23 mouse cellular contexts compared by ENCODE assay signal in genomic region chr7:134162886-134163285, GRCm38 (mm10).
DNase-seq lines count a peak whose midpoint lies in the region; ATAC-seq and TF ChIP-seq lines count a peak whose summit lies in the region.
"Had no signal": no experiment of that assay in that cellular context is flagged by ENCODE, and none has a peak within 500 bp of the region (broad histone marks: within the 10 kb centered on the region; RNA-seq: fewer than 3 reads in every experiment).

No protein-coding gene starts in this region.

- no peak for ATAC-seq in kidney, embryonic 14.5 days (ENCODE audit: low FRiP score, low TSS enrichment)
- ATAC-seq in liver, postnatal 0 days, result no peak
- no peak for ATAC-seq in liver, embryonic 11.5 days (replicated peaks; ENCODE audit: low FRiP score)
- no peak for ATAC-seq in midbrain, embryonic 14.5 days (ENCODE audit: low FRiP score, low TSS enrichment)
- ATAC-seq: activated CD4-positive, CD25-positive, alpha-beta regulatory T cell, adult 4 months; inflammation-experienced regulatory T-cells, adult 6 months had no signal

- no peaks in the 10 kb centered on the region for H3K9me3 ChIP-seq in kidney, embryonic 14.5 days (ENCODE audit: control insufficient read depth, low read length)
- no peaks in the 10 kb centered on the region for H3K9me3 ChIP-seq in liver, postnatal 0 days (ENCODE audit: low read length)
- H3K9me3 ChIP-seq in liver, embryonic 11.5 days (ENCODE audit: control insufficient read depth, low read length), result no peaks in the 10 kb centered on the region
- H3K9me3 ChIP-seq in midbrain, embryonic 14.5 days (ENCODE audit: control insufficient read depth, low read length), result no peaks in the 10 kb centered on the region
- H3K9me3 ChIP-seq: embryonic facial prominence, embryonic 12.5 days; forebrain, embryonic 12.5 days; limb, embryonic 10.5 days; midbrain, embryonic 12.5 days had no signal

- no peak for TF ChIP-seq CTCF in liver, postnatal 0 days (IDR thresholded peaks at IDR 0.05; ENCODE audit: low read depth)

- peak; percentile 13 for DNase-seq in adrenal gland, postnatal 14 days
- DNase-seq in adrenal gland, adult (ENCODE audit: inconsistent age in 2 of 2, low spot score in 1 of 2), result no peak
- peak; percentile 6 for DNase-seq in kidney, adult 9 months
- DNase-seq in liver, postnatal 0 days, result peak; percentile 15
- no peak for DNase-seq in liver, embryonic 11.5 days (ENCODE audit: low spot score)
- DNase-seq in fibroblast of lung, adult 2 months (ENCODE audit: low read depth), result peak; percentile 24
- DNase-seq in midbrain, embryonic 14.5 days, result no peak
- DNase-seq: adrenal gland, postnatal 10 days; cerebellum, adult 2 months; cerebellum, postnatal 25 days; gastrocnemius, adult 2 months; heart, postnatal 4 days had no signal

- no peak for TF ChIP-seq EP300 in liver, postnatal 0 days (IDR thresholded peaks at IDR 0.05; ENCODE audit: low read depth)

- H3K4me1 ChIP-seq in kidney, embryonic 14.5 days (ENCODE audit: control insufficient read depth, insufficient read depth, low read length), result peaks cover 6% of the 10 kb centered on the region
- no peaks in the 10 kb centered on the region for H3K4me1 ChIP-seq in liver, postnatal 0 days (ENCODE audit: insufficient read depth)
- H3K4me1 ChIP-seq in liver, embryonic 11.5 days (replicated peaks; ENCODE audit: control insufficient read depth, insufficient read depth, low read length), result no peaks in the 10 kb centered on the region
- no peaks in the 10 kb centered on the region for H3K4me1 ChIP-seq in midbrain, embryonic 14.5 days (ENCODE audit: control insufficient read depth, insufficient read depth, low read length)
- H3K4me1 ChIP-seq: forebrain, embryonic 12.5 days; midbrain, embryonic 12.5 days had no signal

- 63% methylated on average over 6 of the region's 6 CpGs for WGBS in kidney, embryonic 14.5 days
- 42% methylated on average over 6 of the region's 6 CpGs for WGBS in liver, postnatal 0 days (ENCODE audit: insufficient replicate concordance)
- 54% methylated on average over 6 of the region's 6 CpGs for WGBS in liver, embryonic 11.5 days
- 58% methylated on average over 6 of the region's 6 CpGs for WGBS in midbrain, embryonic 14.5 days

- no peak overlapping the region for H3K27ac ChIP-seq in kidney, embryonic 14.5 days (ENCODE audit: low read depth, low read length)
- no peak overlapping the region for H3K27ac ChIP-seq in liver, postnatal 0 days (ENCODE audit: low read depth)
- no peak overlapping the region for H3K27ac ChIP-seq in liver, embryonic 11.5 days (ENCODE audit: low read depth, low read length)
- no peak overlapping the region for H3K27ac ChIP-seq in midbrain, embryonic 14.5 days (replicated peaks; ENCODE audit: low read depth, low read length)
- H3K27ac ChIP-seq: embryonic facial prominence, embryonic 12.5 days; forebrain, embryonic 12.5 days; gastrocnemius, adult 2 months; hindbrain, embryonic 14.5 days; kidney, postnatal 0 days; layer of hippocampus, adult 2 months; limb, embryonic 10.5 days; midbrain, embryonic 12.5 days had no signal

- no peaks in the 10 kb centered on the region for H3K27me3 ChIP-seq in kidney, embryonic 14.5 days (ENCODE audit: control insufficient read depth, insufficient read depth, low read length)
- no peaks in the 10 kb centered on the region for H3K27me3 ChIP-seq in liver, postnatal 0 days (ENCODE audit: insufficient read depth, low read length)
- H3K27me3 ChIP-seq in liver, embryonic 11.5 days (replicated peaks; ENCODE audit: control insufficient read depth, insufficient read depth, low read length), result no peaks in the 10 kb centered on the region
- no peaks in the 10 kb centered on the region for H3K27me3 ChIP-seq in midbrain, embryonic 14.5 days (ENCODE audit: control insufficient read depth, insufficient read depth, low read length)
- H3K27me3 ChIP-seq: embryonic facial prominence, embryonic 12.5 days; forebrain, embryonic 12.5 days; midbrain, embryonic 12.5 days had no signal

- no peak overlapping the region for H3K9ac ChIP-seq in kidney, embryonic 14.5 days (ENCODE audit: low read depth, low read length)
- H3K9ac ChIP-seq in liver, postnatal 0 days (replicated peaks), result no peak overlapping the region
- H3K9ac ChIP-seq in liver, embryonic 11.5 days (ENCODE audit: low read depth, low read length), result no peak overlapping the region
- H3K9ac ChIP-seq in midbrain, embryonic 14.5 days (replicated peaks; ENCODE audit: low read length), result no peak overlapping the region
- H3K9ac ChIP-seq: embryonic facial prominence, embryonic 12.5 days; forebrain, embryonic 12.5 days; hindbrain, embryonic 14.5 days; midbrain, embryonic 12.5 days had no signal

- H3K4me3 ChIP-seq in kidney, embryonic 14.5 days (ENCODE audit: low read length), result no peak overlapping the region
- no peak overlapping the region for H3K4me3 ChIP-seq in liver, postnatal 0 days (ENCODE audit: low read depth, low read length)
- no peak overlapping the region for H3K4me3 ChIP-seq in liver, embryonic 11.5 days (ENCODE audit: low read depth, low read length)
- no peak overlapping the region for H3K4me3 ChIP-seq in midbrain, embryonic 14.5 days (replicated peaks; ENCODE audit: low read depth, low read length)
- H3K4me3 ChIP-seq: embryonic facial prominence, embryonic 12.5 days; forebrain, embryonic 12.5 days; gastrocnemius, adult 2 months; layer of hippocampus, adult 2 months; limb, embryonic 10.5 days; midbrain, embryonic 12.5 days had no signal

- no peaks in the 10 kb centered on the region for H3K36me3 ChIP-seq in kidney, embryonic 14.5 days (ENCODE audit: control insufficient read depth, insufficient read depth, low read length)
- H3K36me3 ChIP-seq in liver, postnatal 0 days (replicated peaks; ENCODE audit: insufficient read depth, low read length), result no peaks in the 10 kb centered on the region
- H3K36me3 ChIP-seq in liver, embryonic 11.5 days (ENCODE audit: control insufficient read depth, insufficient read depth, low read length), result no peaks in the 10 kb centered on the region
- H3K36me3 ChIP-seq in midbrain, embryonic 14.5 days (ENCODE audit: control insufficient read depth, insufficient read depth, low read length), result no peaks in the 10 kb centered on the region
- H3K36me3 ChIP-seq: embryonic facial prominence, embryonic 12.5 days; forebrain, embryonic 12.5 days; limb, embryonic 10.5 days; midbrain, embryonic 12.5 days had no signal

- H3K4me2 ChIP-seq in kidney, embryonic 14.5 days (replicated peaks; ENCODE audit: low read depth, low read length), result no peak overlapping the region
- H3K4me2 ChIP-seq in liver, postnatal 0 days (ENCODE audit: low read depth, low read length), result no peak overlapping the region
- H3K4me2 ChIP-seq in liver, embryonic 11.5 days, result no peak overlapping the region
- no peak overlapping the region for H3K4me2 ChIP-seq in midbrain, embryonic 14.5 days (ENCODE audit: low read length)
- H3K4me2 ChIP-seq: embryonic facial prominence, embryonic 12.5 days; forebrain, embryonic 12.5 days; heart, embryonic 11.5 days; hindbrain, embryonic 14.5 days; midbrain, embryonic 12.5 days had no signal

Comparison
In these comparisons a context has a peak if more than half of its experiments do, and no peak if none do; other contexts are left out.
1. DNase-seq: peak in adrenal gland, postnatal 14 days (single experiment), kidney, adult 9 months (single experiment), liver, postnatal 0 days (single experiment) and fibroblast of lung, adult 2 months (single experiment); none in adrenal gland, adult (0 of 2), liver, embryonic 11.5 days (single experiment) and midbrain, embryonic 14.5 days (single experiment).